Mouse (Mus musculus) megakaryocyte, embryonic 14.5 days (primary cell): Measurements from ENCODE around the gene Tfap2c.

Experiments
- FLI1 ChIP-seq: IDR thresholded peaks from 2 replicates; pipeline ENCODE4 v1.6.1; 2012; ENCODE audit warnings: low read length, inconsistent platforms, mixed read lengths
- GATA1 ChIP-seq: IDR thresholded peaks from 3 replicates; pipeline ENCODE4 v1.6.1; 2012; ENCODE audit warnings: mixed read lengths, low read length, inconsistent platforms, borderline replicate concordance

DNA sequence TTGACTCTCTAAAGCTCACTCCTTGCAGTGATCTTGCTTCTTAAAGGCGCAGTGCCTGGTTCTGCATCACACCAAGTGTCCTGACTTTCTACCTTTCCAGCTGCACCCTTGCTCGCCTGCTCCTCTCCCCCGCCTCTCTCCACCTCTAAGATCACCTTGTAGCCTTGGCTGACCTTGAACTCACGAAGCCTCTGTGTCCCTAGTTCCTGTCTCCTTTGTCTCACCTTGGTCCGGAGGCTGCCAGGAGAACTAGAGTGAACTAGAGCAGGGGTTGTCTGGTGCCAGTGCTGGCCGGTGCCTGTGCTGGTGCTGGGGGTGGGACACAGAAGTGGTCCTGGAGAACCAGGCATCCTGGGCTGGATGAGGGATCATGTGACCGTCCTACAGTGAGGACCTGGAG lies 44.9 kb downstream of the Tfap2c start:
- TF ChIP-seq GATA1 (no peak), FLI1 (no peak)
